In the genomic region with DNA sequence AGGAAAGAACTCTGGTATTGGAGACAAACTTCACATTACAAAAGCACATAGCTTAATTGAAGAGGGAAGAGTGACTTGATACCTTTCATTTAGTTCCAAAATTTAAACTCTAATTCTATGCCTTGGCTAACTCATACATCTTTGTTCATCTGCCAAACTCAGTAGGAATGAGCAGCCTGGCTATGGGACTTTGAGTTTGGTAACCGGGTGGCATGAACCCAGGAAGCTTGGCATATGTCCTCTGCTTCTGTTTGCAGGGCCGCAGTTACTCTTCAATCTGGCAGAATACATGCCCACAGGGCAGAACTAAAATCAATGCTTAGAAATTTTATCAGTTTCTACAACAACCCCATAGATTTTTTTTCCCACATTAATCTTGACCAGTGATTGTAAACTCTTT, we compare ENCODE assay signal across 31 mouse cellular contexts.
DNase-seq lines count a peak whose midpoint lies in the region; ATAC-seq lines count a peak whose summit lies in the region.
"Had no signal": no experiment of that assay in that cellular context is flagged by ENCODE, and none has a peak within 500 bp of the region (broad histone marks: within the 10 kb centered on the region; RNA-seq: fewer than 3 reads in every experiment).

No protein-coding gene starts in this region.

- H3K4me1 ChIP-seq in heart, embryonic 11.5 days (ENCODE audit: control insufficient read depth, insufficient read depth, low read length): no peaks in the 10 kb centered on the region
- H3K4me1 ChIP-seq: embryonic facial prominence, embryonic 10.5 days; embryonic facial prominence, embryonic 13.5 days; forebrain, embryonic 10.5 days; heart, embryonic 12.5 days; heart, embryonic 15.5 days; hindbrain, embryonic 10.5 days; hindbrain, embryonic 13.5 days; intestine, embryonic 15.5 days had no signal

- H3K27me3 ChIP-seq in heart, embryonic 11.5 days (ENCODE audit: control insufficient read depth, insufficient read depth, low read length): no peaks in the 10 kb centered on the region
- H3K27me3 ChIP-seq: CH12.LX; embryonic facial prominence, embryonic 13.5 days; heart, embryonic 12.5 days; heart, embryonic 15.5 days; hindbrain, embryonic 13.5 days; intestine, embryonic 15.5 days had no signal

- no peak overlapping the region for H3K27ac ChIP-seq in heart, embryonic 11.5 days (ENCODE audit: low read depth, low read length)
- H3K27ac ChIP-seq: embryonic facial prominence, embryonic 10.5 days; embryonic facial prominence, embryonic 13.5 days; forebrain, embryonic 10.5 days; gastrocnemius, adult 2 months; heart, embryonic 15.5 days; hindbrain, embryonic 10.5 days; hindbrain, embryonic 13.5 days; intestine, embryonic 15.5 days had no signal

- H3K36me3 ChIP-seq in heart, embryonic 11.5 days (ENCODE audit: control insufficient read depth, insufficient read depth, low read length): no peaks in the 10 kb centered on the region
- H3K36me3 ChIP-seq: embryonic facial prominence, embryonic 10.5 days; embryonic facial prominence, embryonic 13.5 days; forebrain, embryonic 10.5 days; G1E; heart, embryonic 12.5 days; heart, embryonic 15.5 days; hindbrain, embryonic 10.5 days; hindbrain, embryonic 13.5 days; intestine, embryonic 15.5 days had no signal

- WGBS in heart, embryonic 11.5 days (ENCODE audit: insufficient replicate concordance): 82% methylated on average over 2 of the region's 2 CpGs

- DNase-seq in cerebellum, postnatal 10 days: peak; percentile 53 to 72
- no peak for DNase-seq in cerebellum, adult 11-12 months
- peak; percentile 7 to 10 for DNase-seq in cerebellum, postnatal 36 days
- no peak for DNase-seq in cerebellum, adult 11 months
- peak; percentile 34 for DNase-seq in left cerebral cortex, postnatal 4 days
- DNase-seq in left cerebral cortex, adult 8-10 months (ENCODE audit: low spot score in 2 of 2): no peak
- DNase-seq in fat pad, adult 2 months (ENCODE audit: extremely low read depth, low read depth, low spot score): peak; percentile 3
- DNase-seq: adrenal gland, adult 2 months; adrenal gland, postnatal 14 days; cerebellum, adult 9-10 months; forebrain, postnatal 0 days; gastrocnemius, adult 2 months; gastrocnemius, postnatal 14 days; heart, adult 11 months; heart, postnatal 10 days; heart, postnatal 36 days; kidney, adult 11 months; kidney, adult 8-10 months had no signal

- ATAC-seq in heart, embryonic 11.5 days (replicated peaks; ENCODE audit: insufficient number of reproducible peaks, low FRiP score, low TSS enrichment): no peak
- ATAC-seq: forebrain, postnatal 0 days; hindbrain, embryonic 16.5 days; intestine, embryonic 15.5 days had no signal

- no peak overlapping the region for H3K4me2 ChIP-seq in heart, embryonic 11.5 days
- H3K4me2 ChIP-seq: embryonic facial prominence, embryonic 13.5 days; heart, embryonic 12.5 days; heart, embryonic 15.5 days; hindbrain, embryonic 13.5 days; intestine, embryonic 15.5 days had no signal

- intact Hi-C loops in left cerebral cortex, postnatal 4 days (cut with DNase I): no loop called here

- H3K4me3 ChIP-seq in heart, embryonic 11.5 days (ENCODE audit: low read depth, low read length): no peak overlapping the region
- H3K4me3 ChIP-seq: embryonic facial prominence, embryonic 10.5 days; embryonic facial prominence, embryonic 13.5 days; erythroblast, embryonic 14.5 days; forebrain, embryonic 10.5 days; gastrocnemius, adult 2 months; heart, embryonic 12.5 days; heart, embryonic 15.5 days; hindbrain, embryonic 10.5 days; hindbrain, embryonic 13.5 days; intestine, embryonic 15.5 days had no signal

- no peak overlapping the region for H3K9ac ChIP-seq in heart, embryonic 11.5 days (ENCODE audit: low read depth, low read length)
- H3K9ac ChIP-seq: embryonic facial prominence, embryonic 13.5 days; forebrain, postnatal 0 days; heart, embryonic 12.5 days; heart, embryonic 15.5 days; hindbrain, embryonic 13.5 days; intestine, embryonic 15.5 days had no signal

- no peaks in the 10 kb centered on the region for H3K9me3 ChIP-seq in heart, embryonic 11.5 days (replicated peaks; ENCODE audit: control insufficient read depth, low read length)
- H3K9me3 ChIP-seq: embryonic facial prominence, embryonic 10.5 days; embryonic facial prominence, embryonic 13.5 days; forebrain, embryonic 10.5 days; G1E; heart, embryonic 12.5 days; heart, embryonic 15.5 days; hindbrain, embryonic 10.5 days; hindbrain, embryonic 13.5 days; intestine, embryonic 15.5 days had no signal

Comparison
In these comparisons a context has a peak if more than half of its experiments do, and no peak if none do; other contexts are left out.
1. DNase-seq: peak in cerebellum, postnatal 10 days (2 of 2), cerebellum, postnatal 36 days (2 of 2), left cerebral cortex, postnatal 4 days (single experiment) and fat pad, adult 2 months (single experiment); none in cerebellum, adult 11-12 months (single experiment), cerebellum, adult 11 months (single experiment) and left cerebral cortex, adult 8-10 months (0 of 2).